Mouse (Mus musculus) testis, adult 2 months (tissue): ENCODE results near the gene B3gnt2.

Experiments used
- CTCF ChIP-seq: fragments of 200-500 bp; IDR thresholded peaks from 2 replicates; pipeline ENCODE4 v1.5.1; 2012; ENCODE audit warnings: low read depth, mild to moderate bottlenecking, inconsistent platforms, low read length, moderate library complexity; ENCODE audit not compliant: control insufficient read depth, insufficient read depth, insufficient replicate concordance
- POLR2A ChIP-seq: fragments of 200-500 bp; IDR thresholded peaks from 2 replicates; pipeline ENCODE4 v1.6.1; 2012; ENCODE audit warnings: low read depth, mild to moderate bottlenecking, inconsistent platforms, low read length, moderate library complexity; ENCODE audit not compliant: control insufficient read depth

DNA sequence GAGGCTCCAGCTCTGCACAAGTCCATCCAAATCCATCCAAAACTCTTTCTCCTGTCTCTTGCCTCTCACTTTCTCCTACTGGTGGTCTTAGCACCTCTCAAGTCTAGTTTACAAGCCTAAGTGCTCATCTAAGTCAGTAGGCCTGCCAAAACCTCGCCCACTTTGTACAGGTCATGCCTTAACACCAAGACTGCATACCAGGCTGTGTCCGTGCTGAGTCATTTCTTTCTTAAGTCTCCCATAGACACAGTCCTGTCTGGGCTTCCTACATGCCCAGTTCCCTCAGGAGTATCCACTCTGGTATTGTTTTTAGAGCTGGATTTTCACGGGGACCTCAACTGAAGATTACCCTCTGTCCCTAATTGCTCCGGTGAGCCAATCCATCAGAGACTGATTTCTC is 127.9 kb downstream of the B3gnt2 start:
- TF ChIP-seq CTCF (no peak), POLR2A (no peak)
